Mouse (Mus musculus): Measurements from ENCODE around the gene Dram2.

DNA sequence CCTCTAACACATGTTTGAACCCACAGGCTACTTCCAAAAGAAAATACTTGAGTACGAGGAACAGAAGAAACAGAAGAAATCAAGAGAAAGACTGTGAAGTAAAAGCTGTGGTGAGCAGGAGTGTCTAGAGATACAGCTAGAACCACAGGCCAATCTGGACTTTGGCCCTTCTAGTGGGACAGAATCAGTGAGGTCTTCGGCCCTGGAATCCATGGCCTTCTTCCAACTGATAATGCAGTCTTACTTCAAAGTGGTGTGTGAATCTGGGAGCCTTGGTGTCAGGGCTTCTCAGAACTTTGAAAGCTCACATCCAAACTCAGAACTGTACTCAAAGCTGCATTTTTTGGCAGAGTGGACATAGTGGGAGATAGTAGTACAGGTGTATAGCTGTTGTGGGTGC lies 47.1 kb upstream of the Dram2 start:
- no peak for TF ChIP-seq CTCF (IDR thresholded peaks at IDR 0.05; ENCODE audit: borderline replicate concordance, insufficient read depth, low read depth, low read length)
- TF ChIP-seq POLR2A (IDR thresholded peaks at IDR 0.05; ENCODE audit: borderline replicate concordance, insufficient read depth, low read length): no peak

Data from cerebellum, adult 2 months (tissue).